Mouse (Mus musculus) brain, embryonic 14.5 days (tissue): ENCODE data around the gene Dnajc16. TPM values are rescaled to one million over a fixed set of nuclear protein-coding genes. Genes with fewer than 3 reads are reported as not detected.
A peak's percentile ranks its signal among the peaks of the same experiment; 100 is the strongest.

ENCODE experiments used
- DNase-seq: peaks from one replicate; pipeline ENCODE4 v3.0.0-alpha.2; 2011; ENCODE audit warnings: low read depth
- CTCF ChIP-seq: fragments of 200-500 bp; IDR thresholded peaks from 2 replicates; pipeline ENCODE4 v1.5.1; 2012; ENCODE audit warnings: inconsistent platforms, mild to moderate bottlenecking, moderate library complexity, borderline replicate concordance; ENCODE audit not compliant: insufficient read depth, insufficient read length; ENCODE audit errors: extremely low read depth
- POLR2A ChIP-seq: fragments of 200-500 bp; IDR thresholded peaks from 2 replicates; pipeline ENCODE4 v1.6.1; 2012; ENCODE audit warnings: mild to moderate bottlenecking, inconsistent platforms, borderline replicate concordance; ENCODE audit not compliant: poor library complexity, insufficient read depth, insufficient read length, severe bottlenecking; ENCODE audit errors: extremely low read depth
- polyA plus RNA-seq: library from polyadenylated mRNA; depleted of rRNA; stranded (reverse); fragments of >200 nt; gene quantifications from 2 replicates; pipeline ENCODE4 v1.2.3, GENCODE M21; 2012

Dnajc16 gene
- polyA plus RNA-seq, 1 experiment: 19.9 TPM

- no peak for DNase-seq
- no peak for TF ChIP-seq POLR2A
- TF ChIP-seq CTCF: no peak
Observed at GRCm38 (mm10) chr4:141818861-141819260, 28.1 kb upstream of the Dnajc16 start.

GRCm38 (mm10) chr4:141817706-141818105 is 27.0 kb upstream of the Dnajc16 start:
- TF ChIP-seq POLR2A: no peak
- no peak for TF ChIP-seq CTCF
- no peak for DNase-seq

GRCm38 (mm10) chr4:141816776-141817655 is 26.3 kb upstream of the Dnajc16 start:
- no peak for TF ChIP-seq POLR2A
- no peak for TF ChIP-seq CTCF
- peak; percentile 10 for DNase-seq

- TF ChIP-seq CTCF (no peak), POLR2A (no peak)
- DNase-seq: peak; percentile 42
Observed at GRCm38 (mm10) chr4:141816267-141816666, 25.5 kb upstream of the Dnajc16 start.

GRCm38 (mm10) chr4:141811375-141811774 is 20.6 kb upstream of the Dnajc16 start:
- no peak for DNase-seq
- TF ChIP-seq POLR2A (no peak), CTCF (no peak)

- no peak for DNase-seq
- TF ChIP-seq POLR2A (no peak), CTCF (no peak)
Observed at GRCm38 (mm10) chr4:141810975-141811374, 20.2 kb upstream of the Dnajc16 start.

GRCm38 (mm10) chr4:141809850-141810464 is 19.2 kb upstream of the Dnajc16 start:
- TF ChIP-seq CTCF (peak; percentile 69; the same call in 1 of the 2 replicates), POLR2A (no peak)
- peak; percentile 85 for DNase-seq

GRCm38 (mm10) chr4:141805886-141806285 is 15.2 kb upstream of the Dnajc16 start:
- TF ChIP-seq CTCF (no peak), POLR2A (no peak)
- DNase-seq: no peak

GRCm38 (mm10) chr4:141804105-141804504 is 13.4 kb upstream of the Dnajc16 start:
- TF ChIP-seq POLR2A (no peak), CTCF (no peak)
- DNase-seq: no peak

- TF ChIP-seq POLR2A: no peak
- TF ChIP-seq CTCF: no peak
- DNase-seq: no peak
Observed at GRCm38 (mm10) chr4:141797545-141797944, 6.8 kb upstream of the Dnajc16 start.

- no peak for DNase-seq
- TF ChIP-seq POLR2A (no peak), CTCF (no peak)
Observed at GRCm38 (mm10) chr4:141796954-141797353, 6.2 kb upstream of the Dnajc16 start.

- TF ChIP-seq CTCF (no peak), POLR2A (no peak)
- no peak for DNase-seq
Observed at GRCm38 (mm10) chr4:141796356-141796755, 5.6 kb upstream of the Dnajc16 start.

- no peak for DNase-seq
- no peak for TF ChIP-seq POLR2A
- no peak for TF ChIP-seq CTCF
Observed at GRCm38 (mm10) chr4:141794152-141794535, 3.4 kb upstream of the Dnajc16 start.

GRCm38 (mm10) chr4:141793282-141794151 is 2.8 kb upstream of the Dnajc16 start, which contains the start of gene Casp9:
Gene Casp9, plus strand, starts transcription at chr4:141793612.
- peak; percentile 98 for DNase-seq
- TF ChIP-seq POLR2A (peak; percentile 41; the same call in 1 of the 2 replicates), CTCF (no peak)
